Mouse (Mus musculus) layer of hippocampus, adult 11-12 months (tissue): Measurements from ENCODE around the gene Ybx3.

Experiments
- DNase-seq: peaks from one replicate; pipeline ENCODE4 v3.0.0; 2022; ENCODE audit warnings: low spot score

The Ybx3 gene

GRCm38 (mm10) chr6:131327076-131327475, 61.2 kb downstream of the Ybx3 start:
- no peak for DNase-seq

GRCm38 (mm10) chr6:131321854-131322639, 66.2 kb downstream of the Ybx3 start:
- DNase-seq, result no peak

- DNase-seq, result no peak
These were observed 71.8 kb downstream of the Ybx3 start for GRCm38 (mm10) chr6:131316155-131317101.
